Mouse (Mus musculus): ENCODE measurements around the gene Dph2.

GRCm38 (mm10) chr4:117873615-117874014, 18.2 kb downstream of the Dph2 start:
- TF ChIP-seq CTCF (IDR thresholded peaks at IDR 0.05; ENCODE audit: borderline replicate concordance, insufficient read depth, low read length) (no peak), POLR2A (IDR thresholded peaks at IDR 0.05; ENCODE audit: low read depth, low read length) (no peak)
